Mouse (Mus musculus): ENCODE measurements around the gene Il17ra.
A peak's percentile ranks its signal among the peaks of the same experiment; 100 is the strongest.

Il17ra gene

GRCm38 (mm10) chr6:120509975-120510374, 46.9 kb downstream of the Il17ra start:
- DNase-seq (ENCODE audit: low spot score), result no peak

GRCm38 (mm10) chr6:120510425-120510824, 47.4 kb downstream of the Il17ra start:
- DNase-seq (ENCODE audit: low spot score), result no peak

GRCm38 (mm10) chr6:120511212-120511611, 48.2 kb downstream of the Il17ra start:
- DNase-seq (ENCODE audit: low spot score), result no peak

- no peak for DNase-seq (ENCODE audit: low spot score)
Measured at GRCm38 (mm10) chr6:120516422-120516821, 53.4 kb downstream of the Il17ra start.

- no peak for DNase-seq (ENCODE audit: low spot score)
Measured at GRCm38 (mm10) chr6:120516879-120517278, 53.8 kb downstream of the Il17ra start.

- DNase-seq (ENCODE audit: low spot score), result no peak
Measured at GRCm38 (mm10) chr6:120517311-120517710, 54.3 kb downstream of the Il17ra start.

GRCm38 (mm10) chr6:120519647-120520046, 56.6 kb downstream of the Il17ra start:
- peak; percentile 53 for DNase-seq (ENCODE audit: low spot score)

GRCm38 (mm10) chr6:120524796-120525195, 61.7 kb downstream of the Il17ra start:
- DNase-seq (ENCODE audit: low spot score), result no peak

- DNase-seq (ENCODE audit: low spot score), result no peak
Measured at GRCm38 (mm10) chr6:120529123-120529522, 66.1 kb downstream of the Il17ra start.

GRCm38 (mm10) chr6:120531020-120531965, 68.2 kb downstream of the Il17ra start, which contains the start of gene Hdhd5:
Hdhd5 (minus strand) TSS chr6:120531319.
- DNase-seq (ENCODE audit: low spot score), result peak; percentile 94

- no peak for DNase-seq (ENCODE audit: low spot score)
Measured at GRCm38 (mm10) chr6:120532594-120532993, 69.5 kb downstream of the Il17ra start.

GRCm38 (mm10) chr6:120536337-120536736, 73.3 kb downstream of the Il17ra start:
- DNase-seq (ENCODE audit: low spot score), result no peak
